Mouse (Mus musculus) gastrocnemius, postnatal 10 days (tissue): ENCODE measurements at regions not wholly inside any gene's neighbourhood (a gene's known extent, or its start where the extent isn't known, plus 50 kb on each side); places are given as distances from the start of the nearest gene placed in this dataset.

Experiments used
- DNase-seq: peaks from one replicate; pipeline ENCODE4 v3.0.0; 2021; ENCODE audit warnings: mixed read lengths

- DNase-seq: no peak
Observed at GRCm38 (mm10) chr1:176683146-176683545, 130.7 kb downstream of the Cep170 start.

DNA sequence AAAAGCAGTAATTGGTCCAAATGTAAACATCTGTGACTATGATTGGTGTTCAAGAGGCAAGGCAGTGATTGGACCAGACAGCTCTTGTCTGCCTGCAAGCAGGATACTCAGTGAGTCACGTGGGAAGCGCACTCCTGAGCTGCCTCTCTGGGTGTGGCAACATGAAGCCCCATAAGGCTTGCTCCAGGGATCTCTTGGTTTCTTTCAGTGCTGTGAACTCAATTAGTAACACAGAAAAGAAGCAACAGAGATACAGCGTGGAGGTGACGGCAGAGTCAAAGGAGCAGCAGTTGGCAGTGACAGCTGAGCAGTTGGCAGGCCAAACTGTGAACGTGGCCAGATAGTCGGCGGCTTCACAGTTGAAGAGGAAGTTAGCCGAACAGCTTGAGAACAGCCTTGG lies 131.9 kb downstream of the Cep170 start:
- peak; percentile 15 for DNase-seq

- no peak for DNase-seq
Observed at GRCm38 (mm10) chr1:176675184-176675583, 138.7 kb downstream of the Cep170 start.

- DNase-seq: no peak
Observed at GRCm38 (mm10) chr1:176671081-176671480, 142.8 kb downstream of the Cep170 start.

DNA sequence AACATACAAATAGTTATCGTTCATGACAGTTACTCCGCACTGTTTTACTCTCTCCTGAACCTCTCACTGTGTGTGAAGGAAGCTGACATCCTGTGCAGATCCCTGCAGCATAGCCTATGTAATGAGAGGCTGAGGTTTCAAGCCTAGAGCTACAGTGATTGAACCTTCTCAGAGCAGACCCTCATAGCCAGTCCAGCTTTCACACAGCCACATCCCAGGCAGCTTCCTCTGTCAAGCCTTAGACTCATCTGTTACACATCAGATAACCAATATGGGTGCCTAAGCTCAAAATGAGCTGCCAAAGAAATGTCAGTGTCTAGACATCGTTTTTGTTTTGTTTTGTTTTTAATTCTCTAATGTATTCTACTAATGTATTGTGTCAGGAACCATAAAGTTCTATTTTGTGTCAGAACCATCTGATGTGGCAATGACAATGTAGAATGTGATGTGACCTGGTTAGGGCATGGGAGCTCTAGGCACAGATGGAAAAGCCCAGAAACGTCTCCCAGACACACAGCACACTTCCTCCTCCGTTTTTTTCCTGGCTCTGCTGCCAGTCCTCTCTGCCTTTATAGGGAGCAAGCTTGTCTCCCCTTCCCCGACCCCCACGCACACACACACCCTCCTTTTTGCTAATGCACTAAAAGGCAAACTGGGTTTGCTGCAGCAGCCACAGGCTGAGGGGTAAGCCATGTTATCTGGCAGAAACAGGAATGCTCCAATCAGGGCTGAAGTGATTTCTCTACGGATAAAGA lies 146.1 kb downstream of the Cep170 start:
- DNase-seq: no peak

- DNase-seq: no peak
Observed at GRCm38 (mm10) chr1:176660286-176660685, 153.6 kb downstream of the Cep170 start.

DNA sequence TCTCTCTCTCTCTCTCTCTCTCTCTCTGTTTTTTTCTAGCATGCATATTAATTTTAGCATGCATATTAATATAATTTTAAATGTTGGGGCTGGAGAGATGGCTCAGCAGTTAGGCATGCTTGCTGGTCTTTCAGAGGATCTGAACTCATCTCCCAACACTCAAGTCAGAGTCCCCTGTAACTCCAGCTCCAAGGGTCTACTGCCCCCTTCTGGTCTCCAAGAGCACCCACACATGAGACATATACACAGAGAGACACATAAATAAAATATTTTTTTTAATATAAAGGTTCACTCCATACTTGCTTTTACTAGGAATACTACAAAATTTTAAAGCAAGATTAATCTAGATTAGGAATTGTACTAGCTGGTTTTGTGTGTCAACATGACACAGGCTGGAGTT lies 155.2 kb downstream of the Cep170 start:
- no peak for DNase-seq

GRCm38 (mm10) chr1:176655487-176656333 lies 158.2 kb downstream of the Cep170 start:
- no peak for DNase-seq

DNA sequence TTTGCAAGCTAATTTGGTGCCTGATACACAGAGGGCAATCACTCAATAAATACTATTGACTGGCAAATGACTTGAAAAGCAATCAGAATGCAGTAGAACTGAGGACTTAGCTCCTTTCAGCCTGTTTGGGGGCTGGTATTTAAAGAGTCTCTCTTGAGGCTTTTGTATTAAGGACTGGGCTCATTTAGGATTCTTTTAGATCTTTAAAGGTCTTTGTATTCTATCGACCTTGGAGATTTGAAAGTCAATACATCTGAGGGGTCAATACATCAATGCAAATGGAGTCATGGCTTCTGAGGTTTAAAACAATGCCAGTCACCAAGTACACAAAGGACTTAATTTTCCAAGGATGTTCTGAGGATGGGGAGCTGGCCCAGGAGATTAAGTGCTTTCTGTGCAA lies 169.6 kb downstream of the Cep170 start:
- no peak for DNase-seq

GRCm38 (mm10) chr1:176623171-176623570 lies 190.7 kb downstream of the Cep170 start:
- no peak for DNase-seq

DNA sequence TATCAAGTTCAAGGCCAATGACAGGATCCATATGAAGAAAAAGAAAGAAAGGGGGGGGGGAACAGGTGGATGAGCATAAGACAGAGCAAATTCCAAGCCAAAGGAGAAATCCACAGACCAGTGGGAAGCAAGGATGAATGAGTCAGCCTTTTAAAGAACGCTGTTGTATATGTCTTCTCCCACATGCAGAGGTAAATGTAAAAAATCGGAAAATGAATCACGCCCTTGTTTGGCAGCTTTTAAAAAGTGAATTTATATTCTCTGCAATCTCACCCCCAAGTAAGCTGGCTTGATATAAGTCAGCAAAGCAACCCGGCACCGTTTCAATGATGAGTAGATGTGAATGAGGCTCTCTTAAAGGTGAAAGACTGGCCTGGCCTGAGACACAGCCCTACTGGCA lies 191.7 kb downstream of the Cep170 start:
- DNase-seq: no peak

DNA sequence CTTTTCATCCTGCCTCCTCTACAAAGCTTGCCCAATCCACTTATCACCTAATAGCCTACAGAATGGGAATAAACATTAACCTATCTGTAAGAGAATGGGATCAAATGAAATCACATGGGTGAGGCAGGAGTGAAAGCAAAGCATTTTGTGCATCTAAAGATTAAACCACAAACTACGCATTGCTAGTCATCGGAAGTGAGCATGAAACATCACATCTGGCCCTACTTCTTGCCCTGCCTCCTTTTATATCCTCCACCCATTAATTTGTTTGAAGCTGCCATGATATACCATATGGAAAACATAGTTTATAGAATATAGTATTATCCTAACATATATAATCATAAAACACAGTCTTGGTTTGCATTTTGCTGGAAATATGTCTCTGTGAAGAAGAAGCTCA lies 192.6 kb downstream of the Cep170 start:
- DNase-seq: no peak

GRCm38 (mm10) chr1:176618896-176619295 lies 195.0 kb downstream of the Cep170 start:
- DNase-seq: no peak

GRCm38 (mm10) chr1:176615673-176616072 lies 198.2 kb downstream of the Cep170 start:
- no peak for DNase-seq

DNA sequence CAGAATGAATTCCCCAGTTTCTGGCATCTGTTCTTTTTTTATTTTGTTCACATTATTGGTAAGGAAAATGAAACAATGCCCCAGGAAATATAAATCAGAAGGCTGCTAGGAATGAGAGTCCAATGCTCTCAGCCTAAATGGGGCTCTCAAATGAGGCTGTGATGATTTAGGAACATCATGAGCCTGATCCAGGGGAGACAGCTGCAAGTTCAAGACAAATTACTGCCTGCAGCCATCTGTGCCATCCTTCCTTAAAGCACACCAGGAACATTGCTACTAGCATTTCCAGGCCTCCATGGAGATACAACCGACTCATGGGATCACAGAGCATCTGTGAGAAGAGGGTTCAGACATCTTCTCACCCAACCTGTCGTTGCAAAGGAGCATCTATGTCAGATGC lies 219.6 kb downstream of the Cep170 start:
- no peak for DNase-seq

DNA sequence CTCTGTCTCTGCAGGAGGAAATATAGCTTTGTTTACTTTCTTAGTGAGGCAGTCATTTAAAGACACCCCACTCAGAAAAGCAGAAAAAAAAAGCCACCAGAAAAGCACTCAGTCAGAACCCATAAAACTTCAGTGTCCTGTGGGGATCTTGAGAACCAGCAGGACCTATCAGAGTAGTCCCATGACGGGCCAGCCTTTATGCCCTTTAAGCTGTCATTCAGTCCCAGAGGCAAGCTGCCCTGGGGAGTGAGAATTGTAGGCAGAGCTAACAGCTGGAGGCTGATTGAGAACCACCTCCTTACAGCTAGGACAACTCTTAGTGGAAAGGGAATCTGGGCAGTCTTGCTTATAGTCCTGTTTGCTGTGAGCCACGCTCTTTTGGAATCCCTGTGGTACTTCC lies 225.7 kb downstream of the Cep170 start:
- DNase-seq: no peak

GRCm38 (mm10) chr1:176573703-176574102 lies 240.2 kb downstream of the Cep170 start:
- no peak for DNase-seq

DNA sequence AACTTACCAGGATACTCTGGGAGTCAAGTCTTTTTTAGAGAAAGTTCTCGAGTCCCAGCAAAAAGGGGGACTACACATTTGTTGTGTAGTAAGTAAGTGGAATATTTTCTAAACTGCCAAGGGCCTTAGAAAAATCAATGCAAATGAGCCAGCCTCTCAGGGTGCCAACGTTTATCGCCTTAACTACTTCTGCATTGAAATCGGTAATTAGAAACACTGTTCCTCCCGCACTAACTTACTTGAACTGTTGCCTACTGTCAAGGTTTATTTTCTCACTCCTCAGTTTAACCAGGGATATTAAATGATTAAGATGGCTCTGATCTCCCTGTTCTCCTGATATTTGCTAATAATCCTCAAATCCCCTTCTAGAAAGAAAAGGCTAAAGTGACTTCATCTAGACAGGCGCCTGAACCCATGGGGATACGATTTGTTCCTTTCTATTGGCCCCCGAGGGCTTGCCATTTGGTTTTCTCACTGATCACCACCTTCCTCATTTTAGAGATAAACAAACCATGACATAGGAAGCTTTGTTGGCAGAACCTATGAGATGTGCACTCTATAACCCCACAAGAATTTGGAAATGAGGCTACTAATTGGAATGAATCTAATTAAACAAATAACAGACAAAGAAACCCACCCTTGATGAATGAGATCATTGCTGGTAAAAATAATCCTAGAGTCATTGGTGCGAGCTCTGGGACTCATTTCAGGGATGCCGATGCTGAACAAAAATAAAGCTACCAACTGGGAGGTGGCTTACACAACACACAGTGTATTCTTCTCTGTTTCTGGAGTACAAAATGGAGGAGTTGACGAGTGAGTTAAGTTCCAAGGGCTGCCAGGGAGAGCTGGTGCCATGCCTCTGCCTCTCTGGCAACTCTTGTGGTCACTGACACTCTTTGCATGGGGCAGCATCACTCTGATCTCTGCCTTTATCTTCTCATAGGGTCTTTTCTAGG lies 255.1 kb downstream of the Cep170 start:
- no peak for DNase-seq

GRCm38 (mm10) chr1:176534417-176534816 lies 259.3 kb upstream of the Pld5 start:
- DNase-seq: no peak

- DNase-seq: no peak
Observed at GRCm38 (mm10) chr1:176529037-176529436, 253.9 kb upstream of the Pld5 start.

- no peak for DNase-seq
Observed at GRCm38 (mm10) chr1:176511467-176511866, 236.4 kb upstream of the Pld5 start.

DNA sequence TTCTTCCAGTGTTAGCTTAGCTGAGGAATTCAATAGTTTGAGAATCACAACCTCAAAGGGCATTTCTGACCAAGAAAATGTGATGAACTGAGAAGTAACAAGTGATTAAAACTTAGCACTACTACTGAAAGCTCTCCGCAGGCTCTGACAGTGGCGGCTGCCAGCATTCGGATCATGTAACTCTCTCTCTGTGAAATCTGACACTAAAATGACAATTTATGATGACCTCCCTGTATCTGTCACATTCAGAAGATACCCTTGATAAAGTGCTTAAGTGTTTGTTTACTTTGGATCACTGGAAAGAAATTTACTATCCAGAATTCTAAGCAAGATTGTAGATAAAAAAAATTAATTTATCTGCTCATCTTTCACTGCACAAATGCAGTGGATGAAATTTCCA lies 230.3 kb upstream of the Pld5 start:
- DNase-seq: peak; percentile 5

DNA sequence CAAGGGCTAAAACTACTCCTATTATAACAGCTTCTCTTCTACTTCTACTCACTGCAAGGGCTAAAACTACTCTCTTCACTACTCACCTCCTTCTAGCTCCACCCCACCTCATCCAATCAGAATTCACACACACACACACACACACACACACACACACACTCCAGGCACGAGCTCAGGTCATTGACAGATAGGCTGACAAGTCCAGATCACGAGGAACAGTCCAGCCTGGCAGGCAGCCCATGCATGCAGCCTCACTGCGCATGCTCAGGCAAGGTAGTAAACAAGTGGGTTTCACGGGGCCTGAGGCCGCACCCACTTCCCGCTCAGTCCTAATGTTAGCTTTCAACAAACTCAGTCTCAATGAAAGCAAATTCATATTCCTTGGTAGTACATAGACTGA lies 229.6 kb upstream of the Pld5 start:
- DNase-seq: peak; percentile 4
